ENCODE assay signal across 8 mouse cellular contexts in genomic region chr1:160906057-160906557, GRCm38 (mm10). TPM values are rescaled to one million over a fixed set of nuclear protein-coding genes. Genes with fewer than 3 reads are reported as not detected.
DNase-seq lines count a peak whose midpoint lies in the region; ATAC-seq and TF ChIP-seq lines count a peak whose summit lies in the region.

Rc3h1 (plus strand) TSS chr1:160906418.

- H3K4me1 ChIP-seq in hindbrain, embryonic 10.5 days (replicated peaks) = peaks cover 23% of the 10 kb centered on the region
- H3K4me1 ChIP-seq in lung, postnatal 0 days (ENCODE audit: insufficient read depth, low read depth, low read length) = no peaks in the 10 kb centered on the region

- peak; percentile 93 for DNase-seq in MN1 (ENCODE audit: low spot score)
- DNase-seq in cerebellum, adult 9-10 months = peak; percentile 97
- DNase-seq in hindbrain, embryonic 10.5 days (ENCODE audit: low spot score) = peak; percentile 98
- peak; percentile 95 for DNase-seq in layer of hippocampus, adult 9-11 months
- DNase-seq in lung, postnatal 0 days (ENCODE audit: low spot score) = peak; percentile 97
- peak; percentile 100 for DNase-seq in ovary, postnatal 14 days (ENCODE audit: low spot score)
- peak; percentile 99 for DNase-seq in thymus, postnatal 14 days

- under 1% methylated on average over 43 of the region's 45 CpGs for WGBS in hindbrain, embryonic 10.5 days
- WGBS in lung, postnatal 0 days = under 1% methylated on average over 31 of the region's 45 CpGs

- ATAC-seq in frontal cortex, adult (ENCODE audit: low TSS enrichment) = peak; percentile 94
- peak; percentile 94 for ATAC-seq in lung, postnatal 0 days

- peaks cover 4% of the 10 kb centered on the region; the same call in 1 of the 2 replicates for H3K27me3 ChIP-seq in hindbrain, embryonic 10.5 days (ENCODE audit: insufficient read depth, poor library complexity, severe bottlenecking)
- H3K27me3 ChIP-seq in lung, postnatal 0 days (replicated peaks; ENCODE audit: insufficient read depth, low read length) = no peaks in the 10 kb centered on the region

- peak within 1 kb of the TSS; percentile 68 for H3K4me2 ChIP-seq in lung, postnatal 0 days (replicated peaks; ENCODE audit: low read depth, low read length)

- H3K9me3 ChIP-seq in hindbrain, embryonic 10.5 days = no peaks in the 10 kb centered on the region
- no peaks in the 10 kb centered on the region for H3K9me3 ChIP-seq in lung, postnatal 0 days (ENCODE audit: low read length)

- H3K36me3 ChIP-seq in hindbrain, embryonic 10.5 days = no peaks in the 10 kb centered on the region
- no peaks in the 10 kb centered on the region for H3K36me3 ChIP-seq in lung, postnatal 0 days (ENCODE audit: insufficient read depth, low read length)

- peak within 1 kb of the TSS; percentile 94 for H3K9ac ChIP-seq in lung, postnatal 0 days (replicated peaks; ENCODE audit: low read depth)

- TF ChIP-seq EP300 in lung, postnatal 0 days (IDR thresholded peaks at IDR 0.05) = no peak

- peak within 1 kb of the TSS; percentile 98 for H3K4me3 ChIP-seq in hindbrain, embryonic 10.5 days
- peak within 1 kb of the TSS; percentile 95 for H3K4me3 ChIP-seq in lung, postnatal 0 days (ENCODE audit: low read depth, low read length)

- peak within 1 kb of the TSS; percentile 97 for H3K27ac ChIP-seq in hindbrain, embryonic 10.5 days
- H3K27ac ChIP-seq in lung, postnatal 0 days (ENCODE audit: low read length) = peak within 1 kb of the TSS; percentile 94

- peak; percentile 41 for TF ChIP-seq CTCF in lung, postnatal 0 days (IDR thresholded peaks at IDR 0.05)

RNA-seq across cellular contexts. Expression of gene Rc3h1, which starts in this region (rescaled TPM):
- 8.2 and 8.5 TPM in 2 replicates for polyA plus RNA-seq in hindbrain, embryonic 10.5 days (2016; fragmentation: Nextera tagmentation; extraction: Ambion mirVana)
- 6.9 and 8.2 TPM in 2 replicates for polyA plus RNA-seq in lung, postnatal 0 days (2015; fragmentation: Nextera tagmentation; extraction: Ambion mirVana)

Comparison
In these comparisons a context has a peak if more than half of its experiments do, and no peak if none do; other contexts are left out.
1. Peak in every context shown above with its lines: DNase-seq, ATAC-seq, H3K4me3 ChIP-seq and H3K27ac ChIP-seq.